11 mouse cellular contexts compared by ENCODE assay signal in the genomic region with DNA sequence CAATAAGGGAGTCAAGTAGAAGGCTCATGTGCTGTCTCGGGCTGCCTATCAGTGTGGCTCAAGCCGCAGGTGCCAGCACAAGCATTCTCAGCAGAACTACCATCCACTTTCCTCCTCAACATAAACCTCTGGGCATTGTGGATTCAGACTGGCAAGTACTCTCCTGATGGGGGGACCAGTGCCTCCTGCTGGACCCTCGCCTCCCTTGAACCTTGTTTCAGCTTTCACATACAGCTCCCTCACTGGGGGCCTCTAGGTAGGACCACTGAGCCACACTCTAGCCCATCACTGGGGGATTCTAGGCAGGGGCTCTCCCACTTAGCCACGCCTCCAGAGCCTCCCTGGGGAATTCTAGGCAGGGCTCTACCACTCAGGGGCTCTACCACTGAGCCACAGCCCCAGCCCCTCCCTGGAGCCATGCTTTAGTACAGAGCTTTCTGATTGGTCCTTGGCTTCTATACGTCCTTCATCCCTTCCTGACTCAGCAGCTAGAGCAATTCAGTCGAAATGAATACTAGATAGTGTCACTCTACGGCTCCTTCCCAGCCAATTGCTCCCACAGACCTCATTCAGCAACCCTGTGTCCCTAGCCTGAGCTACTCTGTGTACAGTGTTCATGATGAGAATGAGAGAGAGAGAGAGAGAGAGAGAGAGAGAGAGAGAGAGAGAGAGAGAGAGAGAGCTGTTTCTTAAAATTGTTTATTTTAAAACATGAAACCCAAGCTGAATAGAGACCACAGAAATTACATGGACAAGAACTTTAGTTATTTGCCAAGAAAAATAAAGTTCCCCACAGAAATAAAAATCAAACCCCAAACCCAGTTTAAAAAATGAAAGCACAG. TPM values are rescaled to one million over a fixed set of nuclear protein-coding genes. Genes with fewer than 3 reads are reported as not detected.
DNase-seq lines count a peak whose midpoint lies in the region; ATAC-seq lines count a peak whose summit lies in the region.
"Had no signal": no experiment of that assay in that cellular context is flagged by ENCODE, and none has a peak within 500 bp of the region (broad histone marks: within the 10 kb centered on the region; RNA-seq: fewer than 3 reads in every experiment).

No protein-coding gene starts in this region.

- H3K36me3 ChIP-seq in embryonic facial prominence, embryonic 15.5 days = peaks cover 37% of the 10 kb centered on the region
- peaks cover 18% of the 10 kb centered on the region for H3K36me3 ChIP-seq in limb, embryonic 11.5 days (ENCODE audit: control insufficient read depth, insufficient read depth, low read length)

- no peaks in the 10 kb centered on the region for H3K27me3 ChIP-seq in embryonic facial prominence, embryonic 15.5 days
- no peaks in the 10 kb centered on the region for H3K27me3 ChIP-seq in limb, embryonic 11.5 days (ENCODE audit: control insufficient read depth, insufficient read depth, low read length)
- H3K27me3 ChIP-seq: limb, embryonic 12.5 days had no signal

- no peak overlapping the region for H3K9ac ChIP-seq in embryonic facial prominence, embryonic 15.5 days
- no peak overlapping the region for H3K9ac ChIP-seq in limb, embryonic 11.5 days (ENCODE audit: low read length)
- H3K9ac ChIP-seq: limb, embryonic 12.5 days had no signal

- no peaks in the 10 kb centered on the region for H3K9me3 ChIP-seq in embryonic facial prominence, embryonic 15.5 days (replicated peaks)
- H3K9me3 ChIP-seq in limb, embryonic 11.5 days (ENCODE audit: control insufficient read depth, low read length) = no peaks in the 10 kb centered on the region
- H3K9me3 ChIP-seq: limb, embryonic 12.5 days had no signal

- no peak for ATAC-seq in embryonic facial prominence, embryonic 15.5 days (ENCODE audit: insufficient number of reproducible peaks, low FRiP score, low TSS enrichment, low read depth)
- peak; percentile 16; the same call in 1 of the 2 replicates for ATAC-seq in limb, embryonic 11.5 days (ENCODE audit: insufficient number of reproducible peaks, low FRiP score, low TSS enrichment, low read depth)

- H3K27ac ChIP-seq in embryonic facial prominence, embryonic 15.5 days (replicated peaks) = peak overlapping the region; percentile 60; the same call in 1 of the 2 replicates
- no peak overlapping the region; the same call in 1 of the 2 replicates for H3K27ac ChIP-seq in limb, embryonic 11.5 days (replicated peaks; ENCODE audit: low read depth, low read length)
- H3K27ac ChIP-seq: limb, embryonic 12.5 days had no signal

- WGBS in embryonic facial prominence, embryonic 15.5 days = 49% methylated on average over 7 of the region's 7 CpGs
- WGBS in limb, embryonic 11.5 days = 67% methylated on average over 7 of the region's 7 CpGs

- peak; percentile 22 to 24 for DNase-seq in frontal cortex, postnatal 10 days (ENCODE audit: low spot score in 2 of 2)
- DNase-seq in frontal cortex, postnatal 14 days (ENCODE audit: low spot score in 2 of 2) = no peak
- DNase-seq in 3T3-L1 (ENCODE audit: low read depth, low spot score) (peak; percentile 52), MN1 (ENCODE audit: low spot score) (no peak)
- no peak for DNase-seq in limb, embryonic 11.5 days (ENCODE audit: low spot score)
- no peak for DNase-seq in adrenal gland, adult 18-20 months (ENCODE audit: low spot score in 2 of 2)
- no peak for DNase-seq in T-cell, adult 2 months (ENCODE audit: low spot score)

- no peak overlapping the region for H3K4me2 ChIP-seq in embryonic facial prominence, embryonic 15.5 days (replicated peaks)
- no peak overlapping the region for H3K4me2 ChIP-seq in limb, embryonic 11.5 days (ENCODE audit: low read depth, severe bottlenecking)
- H3K4me2 ChIP-seq: limb, embryonic 12.5 days had no signal

- no peak overlapping the region for H3K4me3 ChIP-seq in embryonic facial prominence, embryonic 15.5 days (replicated peaks)
- no peak overlapping the region for H3K4me3 ChIP-seq in limb, embryonic 11.5 days (ENCODE audit: low read depth, low read length)
- H3K4me3 ChIP-seq: limb, embryonic 12.5 days had no signal

- H3K4me1 ChIP-seq in embryonic facial prominence, embryonic 15.5 days = peaks cover 30% of the 10 kb centered on the region
- H3K4me1 ChIP-seq in limb, embryonic 11.5 days (ENCODE audit: control insufficient read depth, insufficient read depth, low read length) = no peaks in the 10 kb centered on the region

RNA-seq across cellular contexts. Expression of gene Lfng, which starts 13.0 kb away (rescaled TPM):
- polyA plus RNA-seq in embryonic facial prominence, embryonic 15.5 days (2015; fragmentation: Nextera tagmentation; extraction: Ambion mirVana) = 31.8 and 36.0 TPM in 2 replicates
- polyA plus RNA-seq in limb, embryonic 11.5 days (2014; fragmentation: Nextera tagmentation; extraction: Ambion mirVana) = 9.0 and 10.8 TPM in 2 replicates
- 10 to 100 TPM in 1 of 2 experiments, 1 to 10 TPM in 1; 9.8 to 12.3 TPM for total RNA-seq in adrenal gland, adult 18-20 months (2021)

RNA-seq across cellular contexts. Expression of gene Ttyh3, which starts 28.7 kb away (rescaled TPM):
- 42.3 and 43.7 TPM in 2 replicates for polyA plus RNA-seq in embryonic facial prominence, embryonic 15.5 days (2015; fragmentation: Nextera tagmentation; extraction: Ambion mirVana)
- polyA plus RNA-seq in limb, embryonic 11.5 days (2014; fragmentation: Nextera tagmentation; extraction: Ambion mirVana) = 51.4 and 58.3 TPM in 2 replicates
- total RNA-seq in adrenal gland, adult 18-20 months (2021) = 10 to 100 TPM; 26.5 to 70.6 TPM

RNA-seq across cellular contexts. Expression of gene Grifin, which starts 55.2 kb away (rescaled TPM):
- polyA plus RNA-seq in embryonic facial prominence, embryonic 15.5 days (2015; fragmentation: Nextera tagmentation; extraction: Ambion mirVana) = not detected in 2 replicates
- polyA plus RNA-seq in limb, embryonic 11.5 days (2014; fragmentation: Nextera tagmentation; extraction: Ambion mirVana) = not detected in 2 replicates
- not detected for total RNA-seq in adrenal gland, adult 18-20 months (2021)
- total RNA-seq: adrenal gland, postnatal 25 days; heart, postnatal 36 days had no signal

Comparison
In these comparisons a context has a peak if more than half of its experiments do, and no peak if none do; other contexts are left out.
1. DNase-seq: peak in frontal cortex, postnatal 10 days (2 of 2) and 3T3-L1 (single experiment); none in frontal cortex, postnatal 14 days (0 of 2), limb, embryonic 11.5 days (single experiment), MN1 (single experiment), adrenal gland, adult 18-20 months (0 of 2) and T-cell, adult 2 months (single experiment).